Mouse (Mus musculus) liver, adult (tissue): ENCODE measurements at regions not wholly inside any gene's neighbourhood (a gene's known extent, or its start where the extent isn't known, plus 50 kb on each side); places are given as distances from the start of the nearest gene placed in this dataset.

Experiments
- GATA4 ChIP-seq: IDR thresholded peaks from 2 replicates; pipeline ENCODE4 v1.6.1; 2014; ENCODE audit warnings: mild to moderate bottlenecking, low read length; ENCODE audit not compliant: insufficient replicate concordance

GRCm38 (mm10) chr9:116388863-116389262 lies 213.7 kb upstream of the Tgfbr2 start:
- no peak for TF ChIP-seq GATA4

DNA sequence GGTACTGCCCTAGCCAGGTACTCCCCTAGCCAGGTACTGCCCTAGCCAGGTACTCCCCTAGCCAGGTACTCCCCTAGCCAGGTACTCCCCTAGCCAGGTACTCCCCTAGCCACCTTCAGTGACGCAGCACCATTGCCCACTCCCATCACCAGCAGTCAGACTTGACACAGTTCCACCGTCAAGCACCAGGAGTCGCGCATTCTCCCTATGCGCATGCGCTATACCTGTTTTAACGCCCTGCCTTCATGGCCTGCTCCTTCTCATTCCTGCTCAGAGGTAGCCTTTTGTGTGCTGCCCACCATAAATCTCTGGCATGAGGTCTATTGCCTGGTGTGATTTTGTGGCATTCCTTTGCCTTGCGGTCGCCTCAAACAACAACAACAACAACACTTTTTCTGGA lies 212.9 kb upstream of the Tgfbr2 start:
- TF ChIP-seq GATA4 = no peak

- TF ChIP-seq GATA4 = no peak
These were observed 209.3 kb upstream of the Tgfbr2 start for GRCm38 (mm10) chr9:116384176-116385076.

GRCm38 (mm10) chr9:116383411-116384101 lies 208.4 kb upstream of the Tgfbr2 start:
- no peak for TF ChIP-seq GATA4

GRCm38 (mm10) chr9:116377706-116378105 lies 202.5 kb upstream of the Tgfbr2 start:
- TF ChIP-seq GATA4 = no peak

DNA sequence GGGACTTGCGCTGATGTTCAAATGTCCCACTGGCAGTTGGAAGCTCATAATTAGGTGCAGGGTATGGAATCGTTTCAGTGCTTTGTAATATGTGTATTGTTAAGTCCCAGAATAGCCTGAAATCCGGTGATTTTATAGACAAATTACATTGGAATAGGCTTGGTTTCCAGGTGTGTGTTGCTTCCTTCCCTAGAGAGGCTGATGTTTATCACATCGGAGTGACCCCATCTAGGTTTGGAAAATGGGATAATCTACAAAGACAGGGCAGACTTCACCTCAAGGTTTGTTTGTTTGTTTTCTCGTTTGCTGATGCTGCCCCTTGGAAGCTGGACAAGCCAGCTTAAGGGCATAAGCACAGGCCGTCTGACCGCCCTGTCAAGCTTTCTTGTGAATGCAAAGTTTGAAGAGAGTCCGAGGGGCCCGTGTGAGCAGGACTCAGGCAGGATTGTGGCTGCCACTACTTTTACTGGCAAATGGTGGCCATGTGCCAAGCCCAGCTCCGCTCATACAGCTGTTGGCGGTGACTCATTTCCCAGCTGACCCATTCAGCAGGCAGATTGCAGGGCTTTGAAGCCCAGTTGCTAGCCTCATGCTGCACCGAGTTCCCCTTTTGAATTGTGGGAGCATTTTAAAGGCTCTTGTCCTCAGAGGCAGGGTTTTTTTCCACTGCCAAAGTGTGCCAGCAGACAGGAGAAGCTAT lies 200.6 kb upstream of the Tgfbr2 start:
- no peak for TF ChIP-seq GATA4

DNA sequence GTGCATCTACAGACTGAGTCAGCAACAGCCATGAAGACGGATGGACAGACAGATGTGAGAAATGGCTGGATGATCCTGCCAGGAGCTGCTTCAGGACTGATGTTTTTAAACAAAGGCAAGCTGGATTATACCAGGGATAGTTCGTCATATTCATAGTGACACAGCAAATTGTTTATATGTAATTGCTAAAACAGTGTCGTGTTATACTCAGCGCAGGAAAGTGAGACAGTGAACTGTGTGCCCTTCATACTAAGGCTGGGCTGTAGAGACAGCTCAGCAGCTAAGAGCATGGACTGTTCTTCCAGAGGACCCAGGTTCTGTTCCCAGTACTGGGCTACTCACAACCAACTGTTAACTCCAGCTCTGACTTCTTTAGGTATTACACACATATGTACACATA lies 199.2 kb upstream of the Tgfbr2 start:
- no peak for TF ChIP-seq GATA4

GRCm38 (mm10) chr9:116373396-116373795 lies 198.2 kb upstream of the Tgfbr2 start:
- no peak for TF ChIP-seq GATA4

GRCm38 (mm10) chr9:116369059-116369718 lies 194.0 kb upstream of the Tgfbr2 start:
- no peak for TF ChIP-seq GATA4

- TF ChIP-seq GATA4 = no peak
These were observed 191.6 kb upstream of the Tgfbr2 start for GRCm38 (mm10) chr9:116366713-116367112.

DNA sequence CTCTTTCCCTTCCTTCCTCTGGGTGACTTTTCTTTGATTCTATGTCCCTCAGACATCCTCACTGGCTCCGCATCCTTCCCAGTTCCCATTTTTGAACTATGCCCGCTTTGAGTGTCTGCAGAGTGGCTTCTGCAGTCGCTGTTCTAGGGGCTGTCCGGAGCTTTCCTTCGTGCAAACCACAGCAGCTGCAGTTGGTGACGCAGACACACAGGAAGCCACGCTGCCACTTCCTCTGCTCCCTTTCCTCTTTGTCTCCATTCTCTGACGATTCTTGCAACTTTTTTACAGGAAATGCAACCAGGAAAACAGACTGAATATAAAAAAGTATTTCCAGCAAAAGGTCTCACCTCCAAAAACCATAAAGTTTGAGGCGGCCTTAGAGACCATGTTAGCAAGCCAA lies 191.0 kb upstream of the Tgfbr2 start:
- no peak for TF ChIP-seq GATA4

GRCm38 (mm10) chr9:116365701-116366100 lies 190.5 kb upstream of the Tgfbr2 start:
- TF ChIP-seq GATA4 = no peak

GRCm38 (mm10) chr9:116365016-116365685 lies 190.0 kb upstream of the Tgfbr2 start:
- no peak for TF ChIP-seq GATA4

- TF ChIP-seq GATA4 = no peak
These were observed 185.9 kb upstream of the Tgfbr2 start for GRCm38 (mm10) chr9:116361092-116361491.
